Mouse (Mus musculus): ENCODE data around the gene C3. TPM values are rescaled to one million over a fixed set of nuclear protein-coding genes. Genes with fewer than 3 reads are reported as not detected.

Gene C3
- polyA plus RNA-seq, 1 experiment from 2014 or later: 1.8 TPM

DNA sequence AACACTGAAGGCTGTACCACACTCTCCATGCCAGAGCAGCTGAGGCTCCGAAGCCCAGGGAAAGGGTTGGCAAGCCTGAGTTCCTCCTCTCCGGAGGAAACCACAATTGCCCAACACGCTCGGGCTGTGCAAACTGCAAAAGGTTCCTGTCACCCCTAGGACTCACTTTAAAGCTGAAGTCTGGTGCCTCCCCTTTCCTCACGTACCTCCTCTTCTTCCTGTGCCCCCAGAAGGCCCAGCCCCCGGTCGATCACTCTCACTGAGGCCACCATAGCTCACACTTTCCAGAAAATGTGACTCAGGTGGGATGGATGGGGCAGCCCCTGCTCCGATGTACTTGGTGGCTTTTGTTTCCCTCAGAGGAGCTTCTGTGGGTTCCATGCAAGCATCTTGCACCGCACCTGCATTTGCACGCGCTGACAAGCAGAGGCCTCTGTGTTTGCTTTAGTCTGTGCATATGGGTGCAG lies 33.9 kb downstream of the C3 start, which contains the start of gene Tnfsf14:
Gene Tnfsf14, minus strand, starts transcription at position 137 of the 467 bp plus-strand sequence.
- Histone ChIP-seq H3K36me3 (no peaks in the 10 kb centered on the region), H3K4me1 (replicated peaks) (no peaks in the 10 kb centered on the region), H3K4me2 (no peak within 1 kb of the TSS; the same call in 1 of the 2 replicates), H3K9me3 (replicated peaks) (no peaks in the 10 kb centered on the region), H3K9ac (no peak within 1 kb of the TSS), H3K27ac (no peak within 1 kb of the TSS), H3K4me3 (no peak within 1 kb of the TSS), H3K27me3 (no peaks in the 10 kb centered on the region)
- WGBS: 68% methylated on average over 11 of the region's 11 CpGs
- ATAC-seq (replicated peaks; ENCODE audit: insufficient number of reproducible peaks, insufficient read depth, low FRiP score, low read depth): no peak

DNA sequence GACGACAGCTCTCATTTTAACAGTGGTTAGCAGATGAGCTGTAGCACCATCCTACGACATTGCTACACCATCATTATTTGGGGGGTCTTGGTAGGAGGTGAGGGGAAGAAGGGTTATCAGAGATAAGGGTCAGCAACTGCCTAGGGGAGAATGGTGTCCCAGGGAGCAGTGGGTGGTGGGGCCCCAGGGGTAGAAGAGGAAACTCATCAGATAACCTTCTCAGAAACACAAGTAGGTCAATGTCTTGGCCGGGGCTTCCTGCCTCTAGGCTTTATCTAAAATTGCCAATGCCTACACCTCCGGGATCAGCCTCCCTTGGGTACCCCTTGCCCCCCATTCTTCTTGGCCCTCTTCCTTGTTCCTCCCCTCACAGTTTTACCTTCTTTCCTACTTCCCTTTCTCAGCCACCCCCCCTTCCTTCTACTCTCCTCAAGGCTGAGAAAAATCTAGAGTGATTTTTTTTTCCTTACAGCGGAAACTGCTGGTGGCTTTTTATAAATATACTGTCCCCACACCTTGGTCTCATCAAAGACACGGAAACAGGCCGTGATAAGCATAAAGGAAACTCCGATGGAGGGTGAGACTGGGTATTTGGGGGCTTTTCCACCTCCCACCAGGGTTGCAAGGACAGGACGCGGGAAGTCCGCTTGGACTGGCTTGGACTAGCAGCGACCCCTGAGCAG lies 39.3 kb downstream of the C3 start:
- ATAC-seq (replicated peaks; ENCODE audit: insufficient number of reproducible peaks, insufficient read depth, low FRiP score, low read depth): no peak
- no peak overlapping the region for H3K4me2 ChIP-seq
- no peaks in the 10 kb centered on the region for H3K4me1 ChIP-seq (replicated peaks)
- no peak overlapping the region for H3K9ac ChIP-seq
- H3K4me3 ChIP-seq: no peak overlapping the region
- 60% methylated on average over 12 of the region's 12 CpGs for WGBS
- no peaks in the 10 kb centered on the region for H3K9me3 ChIP-seq (replicated peaks)
- no peak overlapping the region for H3K27ac ChIP-seq
- H3K36me3 ChIP-seq: no peaks in the 10 kb centered on the region
- no peaks in the 10 kb centered on the region for H3K27me3 ChIP-seq

DNA sequence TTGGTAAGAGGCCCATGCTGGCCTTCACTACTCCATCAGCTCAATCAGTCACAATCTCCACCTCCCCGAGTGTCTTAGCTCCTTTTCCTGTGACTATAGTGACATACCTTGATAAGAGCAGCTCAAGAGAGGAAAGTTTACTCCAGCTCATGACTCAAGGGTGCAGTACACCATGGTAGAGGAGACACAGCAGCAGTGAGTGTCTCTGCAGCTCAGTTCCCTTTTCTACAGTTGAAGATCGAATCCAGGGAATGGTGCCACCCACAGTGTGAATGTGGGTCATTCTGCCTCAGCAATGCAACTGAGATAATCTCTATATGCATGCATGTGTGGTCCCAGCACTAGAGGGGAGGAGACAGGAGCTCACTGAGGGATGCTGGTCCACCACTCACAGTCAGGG lies 42.3 kb downstream of the C3 start:
- ATAC-seq (replicated peaks; ENCODE audit: insufficient number of reproducible peaks, insufficient read depth, low FRiP score, low read depth): no peak
- Histone ChIP-seq H3K4me1 (replicated peaks) (no peaks in the 10 kb centered on the region), H3K27me3 (no peaks in the 10 kb centered on the region), H3K4me3 (no peak overlapping the region), H3K4me2 (no peak overlapping the region), H3K9ac (no peak overlapping the region), H3K27ac (no peak overlapping the region), H3K9me3 (replicated peaks) (no peaks in the 10 kb centered on the region), H3K36me3 (no peaks in the 10 kb centered on the region)
- WGBS: 53% methylated on average over 2 of the region's 2 CpGs

DNA sequence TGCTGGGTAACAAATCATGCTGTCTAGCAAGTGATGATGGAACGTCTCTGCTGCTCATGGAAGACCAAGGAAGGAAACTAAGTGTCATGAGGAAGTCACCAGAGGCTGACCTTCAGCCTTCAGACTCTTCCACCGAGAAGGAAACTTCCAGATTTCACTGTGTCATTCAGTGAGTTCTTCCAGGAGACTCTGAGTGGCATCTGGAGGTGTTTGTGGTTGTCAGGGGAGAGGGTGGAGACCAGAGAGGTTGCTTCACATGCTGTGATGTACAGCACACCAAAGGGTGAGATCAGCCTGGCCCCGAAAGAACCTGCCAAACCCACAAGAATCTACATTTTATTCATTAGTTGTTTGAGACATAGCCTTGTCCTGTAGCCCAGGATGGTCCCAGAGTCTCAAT lies 45.1 kb downstream of the C3 start:
- no peak overlapping the region for H3K4me2 ChIP-seq
- H3K4me3 ChIP-seq: no peak overlapping the region
- 52% methylated on average over 3 of the region's 3 CpGs for WGBS
- H3K27me3 ChIP-seq: no peaks in the 10 kb centered on the region
- H3K27ac ChIP-seq: no peak overlapping the region
- H3K9ac ChIP-seq: no peak overlapping the region
- ATAC-seq (replicated peaks; ENCODE audit: insufficient number of reproducible peaks, insufficient read depth, low FRiP score, low read depth): no peak
- H3K9me3 ChIP-seq (replicated peaks): no peaks in the 10 kb centered on the region
- H3K4me1 ChIP-seq (replicated peaks): no peaks in the 10 kb centered on the region
- H3K36me3 ChIP-seq: no peaks in the 10 kb centered on the region

DNA sequence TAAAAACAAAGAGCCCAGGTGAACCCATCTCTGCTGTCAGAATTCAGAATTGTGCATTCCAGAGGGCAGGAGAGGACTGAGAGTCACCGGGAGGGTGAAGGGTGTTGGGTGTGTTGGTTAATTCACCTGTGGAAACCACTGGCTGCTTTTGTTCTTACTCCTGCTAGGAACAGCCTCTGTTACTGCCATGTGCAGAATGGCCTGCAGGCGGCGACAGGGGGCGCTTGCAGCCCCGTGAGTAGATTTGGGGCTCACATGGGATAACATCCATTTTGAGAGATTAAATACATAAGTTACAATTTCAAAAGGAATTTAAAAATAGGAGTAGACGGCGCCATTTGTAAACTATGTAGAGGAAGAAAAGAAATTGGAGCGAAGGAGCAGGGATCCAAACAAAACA lies 47.6 kb downstream of the C3 start:
- Histone ChIP-seq H3K27me3 (no peaks in the 10 kb centered on the region), H3K9ac (no peak overlapping the region), H3K27ac (no peak overlapping the region), H3K4me2 (no peak overlapping the region), H3K4me1 (replicated peaks) (no peaks in the 10 kb centered on the region), H3K36me3 (no peaks in the 10 kb centered on the region), H3K9me3 (replicated peaks) (no peaks in the 10 kb centered on the region), H3K4me3 (no peak overlapping the region)
- 34% methylated on average over 8 of the region's 8 CpGs for WGBS
- ATAC-seq (replicated peaks; ENCODE audit: insufficient number of reproducible peaks, insufficient read depth, low FRiP score, low read depth): no peak

DNA sequence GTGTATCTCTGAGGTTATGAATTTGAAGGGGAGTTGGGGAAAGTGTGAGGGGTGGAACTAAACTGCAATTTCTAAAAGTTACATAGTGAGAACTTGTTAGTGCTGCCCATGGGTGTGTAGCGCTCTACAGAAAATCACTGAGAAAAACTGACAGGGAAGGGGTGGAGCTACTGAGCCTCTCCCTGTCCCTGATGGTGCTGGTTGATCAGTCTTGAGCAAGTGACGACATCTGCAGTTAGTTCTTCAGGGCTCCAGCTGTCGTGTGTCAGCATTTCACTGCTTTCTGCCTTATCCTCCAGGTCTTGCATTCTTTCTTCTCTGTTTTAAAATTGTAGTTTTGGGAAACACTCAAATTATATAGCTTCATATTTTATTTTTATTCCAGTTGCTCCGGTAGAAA lies 54.6 kb downstream of the C3 start:
- Histone ChIP-seq H3K27me3 (no peaks in the 10 kb centered on the region), H3K4me1 (replicated peaks) (no peaks in the 10 kb centered on the region), H3K27ac (no peak overlapping the region), H3K36me3 (no peaks in the 10 kb centered on the region), H3K4me3 (no peak overlapping the region), H3K9me3 (replicated peaks) (no peaks in the 10 kb centered on the region), H3K9ac (no peak overlapping the region), H3K4me2 (no peak overlapping the region)
- ATAC-seq (replicated peaks; ENCODE audit: insufficient number of reproducible peaks, insufficient read depth, low FRiP score, low read depth): no peak
- WGBS: 44% methylated on average over 4 of the region's 4 CpGs

DNA sequence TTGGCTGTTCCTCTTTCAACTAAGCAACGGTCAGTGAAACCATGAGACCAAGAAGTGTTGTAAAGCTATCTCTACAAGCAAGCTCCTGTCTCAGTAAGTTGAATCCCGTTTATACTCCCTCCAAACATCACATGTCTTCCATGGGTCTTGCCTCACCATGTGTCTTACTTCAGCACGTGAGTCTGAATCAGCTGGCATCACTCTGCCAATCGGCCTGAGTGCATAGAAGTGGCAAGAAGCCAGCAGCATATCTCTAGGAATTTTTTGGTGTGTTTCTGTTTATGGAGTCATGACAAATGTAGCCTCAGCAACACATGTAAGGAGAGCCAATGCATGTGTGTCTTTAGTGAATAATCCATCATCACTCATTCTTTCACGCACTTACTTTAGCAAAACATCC lies 55.6 kb downstream of the C3 start:
- H3K9me3 ChIP-seq (replicated peaks): no peaks in the 10 kb centered on the region
- no peak overlapping the region for H3K9ac ChIP-seq
- WGBS: 47% methylated on average over 5 of the region's 5 CpGs
- H3K4me3 ChIP-seq: no peak overlapping the region
- no peaks in the 10 kb centered on the region for H3K27me3 ChIP-seq
- no peaks in the 10 kb centered on the region for H3K36me3 ChIP-seq
- no peaks in the 10 kb centered on the region for H3K4me1 ChIP-seq (replicated peaks)
- H3K4me2 ChIP-seq: no peak overlapping the region
- no peak overlapping the region for H3K27ac ChIP-seq
- ATAC-seq (replicated peaks; ENCODE audit: insufficient number of reproducible peaks, insufficient read depth, low FRiP score, low read depth): no peak

DNA sequence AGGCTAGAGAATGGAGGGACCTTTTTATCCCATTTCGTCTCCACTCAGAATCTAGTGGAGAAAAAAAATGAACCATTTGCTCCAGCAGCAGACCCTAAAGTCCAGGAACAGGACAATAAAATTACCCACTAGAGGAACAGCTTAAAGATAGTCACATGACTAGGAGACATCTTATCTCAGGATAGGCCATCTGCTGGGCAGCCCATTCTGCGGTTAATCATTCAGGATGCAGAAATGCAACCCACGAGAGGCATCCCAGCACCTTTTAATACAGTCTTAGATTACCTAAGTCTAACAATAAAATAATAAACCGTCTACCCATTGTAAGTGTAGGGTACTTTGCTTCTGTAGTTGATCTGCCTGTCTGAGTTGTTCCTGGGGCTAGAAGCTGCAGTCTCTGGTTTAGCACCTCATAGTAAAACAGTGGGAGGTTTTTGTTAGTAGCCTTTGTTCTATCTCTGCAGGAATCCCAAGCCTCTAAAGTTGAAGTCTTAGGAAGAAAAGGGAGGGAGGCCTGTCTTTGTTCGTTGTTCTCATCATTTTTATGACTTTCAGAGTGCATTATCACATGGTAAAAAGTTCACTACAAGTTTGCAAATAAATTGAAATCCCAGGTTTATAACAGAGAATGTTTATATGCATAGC lies 57.2 kb downstream of the C3 start:
- H3K27me3 ChIP-seq: no peaks in the 10 kb centered on the region
- H3K36me3 ChIP-seq: no peaks in the 10 kb centered on the region
- H3K4me3 ChIP-seq: no peak overlapping the region
- WGBS: 49% methylated on average over 5 of the region's 5 CpGs
- ATAC-seq (replicated peaks; ENCODE audit: insufficient number of reproducible peaks, insufficient read depth, low FRiP score, low read depth): no peak
- no peak overlapping the region for H3K9ac ChIP-seq
- no peak overlapping the region for H3K27ac ChIP-seq
- H3K4me1 ChIP-seq (replicated peaks): 0 out of 2 replicates have a peak, but pooled peaks cover 2% of the 10 kb centered on the region
- no peak overlapping the region for H3K4me2 ChIP-seq
- no peaks in the 10 kb centered on the region for H3K9me3 ChIP-seq (replicated peaks)

DNA sequence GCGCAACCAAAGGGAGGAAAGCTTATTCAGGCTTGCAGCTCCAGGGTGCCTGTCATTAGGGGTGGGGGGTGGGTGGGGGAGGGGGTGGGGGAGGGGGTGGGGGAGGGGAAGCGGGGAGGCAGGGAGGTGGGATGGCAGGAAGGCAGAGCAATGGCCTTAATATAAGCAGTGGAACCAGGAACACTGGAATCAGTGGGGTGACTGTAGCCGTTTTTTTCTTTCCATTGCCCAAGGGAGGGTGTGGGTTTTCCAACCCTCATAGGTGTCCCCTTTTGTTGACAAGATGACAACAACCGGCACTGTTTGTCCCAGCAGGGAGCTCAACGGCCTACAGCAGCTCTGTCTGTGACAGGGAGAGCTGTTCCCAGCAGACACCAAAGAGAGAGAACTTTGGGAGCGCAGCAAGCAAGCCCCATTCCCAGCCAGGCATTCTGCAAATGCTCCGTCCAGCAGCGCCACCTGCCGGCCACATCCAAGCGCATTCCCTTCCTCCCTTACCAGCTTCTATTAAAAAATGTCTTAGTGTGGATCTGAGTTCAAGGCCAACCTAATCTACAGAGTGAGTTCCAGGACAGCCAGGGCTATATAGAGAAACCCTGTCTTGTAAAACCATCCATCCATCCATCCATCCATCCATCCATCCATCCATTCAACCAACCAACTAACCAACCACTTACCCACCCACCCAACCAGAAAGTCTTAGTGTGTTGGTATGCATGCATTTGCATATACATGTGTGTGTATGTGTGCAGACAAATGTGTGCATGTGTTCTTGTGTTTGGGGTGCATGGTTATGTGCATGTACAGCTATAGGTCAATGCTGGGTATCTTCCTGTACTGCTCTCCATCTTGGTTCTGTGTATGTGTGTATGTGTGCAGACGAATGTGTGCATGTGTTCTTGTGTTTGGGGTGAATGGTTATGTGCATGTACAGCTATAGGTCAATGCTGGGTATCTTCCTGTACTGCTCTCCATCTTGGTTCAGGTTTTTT lies 60.8 kb downstream of the C3 start:
- Histone ChIP-seq H3K36me3 (no peaks in the 10 kb centered on the region), H3K4me3 (no peak overlapping the region), H3K4me2 (0 out of 2 replicates have a peak overlapping the region, but pooled peaks have one; percentile 34), H3K9me3 (replicated peaks) (no peaks in the 10 kb centered on the region), H3K9ac (no peak overlapping the region), H3K27ac (no peak overlapping the region), H3K4me1 (replicated peaks) (0 out of 2 replicates have a peak, but pooled peaks cover 2% of the 10 kb centered on the region), H3K27me3 (no peaks in the 10 kb centered on the region)
- ATAC-seq (replicated peaks; ENCODE audit: insufficient number of reproducible peaks, insufficient read depth, low FRiP score, low read depth): peak; percentile 54
- WGBS: 15% methylated on average over 11 of the region's 11 CpGs

Measured in heart, embryonic 15.5 days (tissue).